Mouse (Mus musculus) E14TG2a.4 (cell line): ENCODE data around the gene Apobec3.
A peak's percentile ranks its signal among the peaks of the same experiment; 100 is the strongest.
"Not testable (repeated sequence)": the region's sequence is repeated elsewhere in the genome, so short reads cannot be mapped to it uniquely, and the experiment has no call there.

Source experiments
- H3K27me3 ChIP-seq: 2 replicates; pipeline ENCODE4 v1.6.1; 2014; ENCODE audit warnings: low read length, control low read depth; ENCODE audit not compliant: insufficient read depth
- H3K36me3 ChIP-seq: 2 replicates; pipeline ENCODE4 v1.6.1; 2014; ENCODE audit warnings: low read length, control low read depth; ENCODE audit not compliant: insufficient read depth
- H3K4me1 ChIP-seq: replicated peaks from 2 replicates; pipeline ENCODE4 v1.6.1; 2014; ENCODE audit warnings: low read depth, low read length, control low read depth
- H3K4me3 ChIP-seq: replicated peaks from 2 replicates; pipeline ENCODE4 v1.5.1; 2014; ENCODE audit warnings: mild to moderate bottlenecking, low read length
- H3K9me3 ChIP-seq: 2 replicates; pipeline ENCODE4 v1.6.1; 2014; ENCODE audit warnings: low read length, control low read depth
- CTCF ChIP-seq: conservative IDR thresholded peaks from 2 replicates; pipeline ENCODE4 v1.5.1; 2014; ENCODE audit warnings: low read length
- NANOG ChIP-seq: IDR thresholded peaks from 2 replicates; pipeline ENCODE4 v1.6.1; 2014; ENCODE audit warnings: borderline replicate concordance, low read length, mixed read lengths
- POU5F1 ChIP-seq: IDR thresholded peaks from 2 replicates; pipeline ENCODE4 v1.6.1; 2014; ENCODE audit warnings: low read length, borderline replicate concordance

The Apobec3 gene

DNA sequence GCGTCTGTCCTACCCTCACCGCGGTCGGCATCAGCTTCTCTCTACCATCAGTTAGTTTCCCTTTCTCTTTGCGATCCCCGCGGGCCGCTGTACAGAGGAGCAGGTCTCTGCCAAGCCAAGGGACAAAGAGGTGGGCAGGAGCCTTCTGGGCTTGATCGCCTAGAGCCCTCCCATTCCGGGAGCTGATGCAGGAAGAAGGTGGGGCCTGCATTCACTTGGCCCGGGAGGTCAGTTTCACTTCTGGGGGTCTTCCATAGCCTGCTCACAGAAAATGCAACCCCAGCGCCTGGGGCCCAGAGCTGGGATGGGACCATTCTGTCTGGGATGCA, 718 bp downstream of the Apobec3 start:
- Histone ChIP-seq H3K9me3 (no peaks in the 10 kb centered on the region), H3K4me1 (peaks cover 63% of the 10 kb centered on the region), H3K36me3 (peaks cover 52% of the 10 kb centered on the region), H3K4me3 (peak overlapping the region; percentile 89), H3K27me3 (no peaks in the 10 kb centered on the region)
- TF ChIP-seq CTCF (no peak), POU5F1 (no peak), NANOG (no peak)

DNA sequence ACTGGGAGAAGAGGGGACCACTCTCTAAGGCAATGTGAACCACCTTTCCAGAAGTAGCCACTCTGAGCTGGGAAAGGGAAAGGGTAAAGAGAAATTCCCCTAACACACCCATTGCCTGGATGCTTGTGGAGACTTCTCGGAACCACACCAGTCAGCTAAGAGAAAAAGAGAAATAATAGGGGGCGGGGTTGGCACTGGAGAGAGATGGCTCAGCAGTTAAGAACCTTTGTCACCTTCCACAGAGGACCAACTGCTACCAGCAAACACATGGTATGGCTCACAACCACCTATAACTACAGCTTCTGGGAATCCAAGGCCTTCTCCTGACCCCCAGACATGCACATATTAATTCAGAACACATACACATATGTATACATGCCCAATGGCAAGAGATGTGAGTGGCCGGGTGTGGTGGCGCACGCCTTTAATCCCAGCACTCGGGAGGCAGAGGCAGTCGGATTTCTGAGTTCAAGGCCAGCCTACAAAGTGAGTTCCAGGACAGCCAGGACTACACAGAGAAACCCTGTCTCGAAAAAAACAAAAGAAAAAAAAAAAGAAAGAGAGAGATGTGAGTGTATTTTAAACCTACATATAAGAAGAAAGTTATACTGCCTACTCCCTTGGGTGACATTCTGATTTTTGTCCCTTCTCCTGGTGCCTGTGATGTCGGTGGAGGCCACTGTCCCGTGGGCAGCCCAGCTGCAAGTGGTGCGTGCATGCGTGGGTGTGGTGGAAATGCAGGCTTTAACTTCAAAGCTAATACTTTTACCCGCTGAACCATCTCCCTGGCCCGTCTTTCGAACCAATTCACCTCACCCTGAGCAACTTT, 1.8 kb downstream of the Apobec3 start:
- TF ChIP-seq NANOG (no peak), CTCF (no peak), POU5F1 (no peak)
- peak overlapping the region; percentile 89 for H3K4me3 ChIP-seq
- H3K27me3 ChIP-seq = no peaks in the 10 kb centered on the region
- no peaks in the 10 kb centered on the region for H3K9me3 ChIP-seq
- H3K4me1 ChIP-seq = peaks cover 68% of the 10 kb centered on the region
- peaks cover 57% of the 10 kb centered on the region for H3K36me3 ChIP-seq

DNA sequence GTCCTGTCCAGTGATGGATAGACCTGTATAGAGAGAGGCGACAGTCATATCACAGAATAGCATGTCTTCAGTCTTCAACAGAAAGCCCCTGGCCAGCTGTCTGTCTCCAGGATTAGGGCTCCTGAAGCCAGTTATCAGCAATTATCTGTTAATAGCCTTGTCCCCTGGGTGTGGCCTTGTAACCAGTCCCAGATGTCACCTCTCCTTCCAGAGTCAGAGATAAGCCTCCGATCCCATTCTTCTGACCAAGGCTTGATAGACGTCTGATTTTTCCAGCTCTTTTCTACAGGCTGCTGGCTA, 2.3 kb downstream of the Apobec3 start:
- H3K27me3 ChIP-seq = no peaks in the 10 kb centered on the region
- peaks cover 59% of the 10 kb centered on the region for H3K36me3 ChIP-seq
- no peaks in the 10 kb centered on the region for H3K9me3 ChIP-seq
- peaks cover 68% of the 10 kb centered on the region for H3K4me1 ChIP-seq
- TF ChIP-seq NANOG (no peak), CTCF (no peak), POU5F1 (no peak)
- peak overlapping the region; percentile 89 for H3K4me3 ChIP-seq

DNA sequence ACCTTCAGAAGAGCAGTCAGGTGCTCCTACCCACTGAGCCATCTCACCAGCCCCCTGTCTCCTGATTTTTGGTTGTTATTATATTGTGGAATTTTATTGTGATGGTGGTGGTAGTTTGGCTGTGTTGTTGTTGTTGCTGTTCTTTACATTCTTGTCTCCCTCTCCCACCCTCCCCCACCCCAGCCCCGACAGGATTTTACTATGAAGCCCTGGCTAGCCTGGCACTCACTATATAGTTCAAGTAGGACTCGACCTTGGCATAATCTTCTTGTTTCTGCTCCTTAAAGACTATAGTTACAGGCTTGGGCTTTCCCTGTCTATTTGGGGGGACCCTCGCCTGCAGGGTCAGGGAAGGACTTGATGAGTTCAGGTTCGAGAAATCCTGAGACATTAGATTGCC, 2.9 kb downstream of the Apobec3 start:
- peak overlapping the region; percentile 66 for H3K4me3 ChIP-seq
- H3K36me3 ChIP-seq = peaks cover 59% of the 10 kb centered on the region
- no peaks in the 10 kb centered on the region for H3K27me3 ChIP-seq
- H3K4me1 ChIP-seq = peaks cover 67% of the 10 kb centered on the region
- no peaks in the 10 kb centered on the region for H3K9me3 ChIP-seq
- TF ChIP-seq CTCF (no peak), NANOG (no peak), POU5F1 (no peak)

DNA sequence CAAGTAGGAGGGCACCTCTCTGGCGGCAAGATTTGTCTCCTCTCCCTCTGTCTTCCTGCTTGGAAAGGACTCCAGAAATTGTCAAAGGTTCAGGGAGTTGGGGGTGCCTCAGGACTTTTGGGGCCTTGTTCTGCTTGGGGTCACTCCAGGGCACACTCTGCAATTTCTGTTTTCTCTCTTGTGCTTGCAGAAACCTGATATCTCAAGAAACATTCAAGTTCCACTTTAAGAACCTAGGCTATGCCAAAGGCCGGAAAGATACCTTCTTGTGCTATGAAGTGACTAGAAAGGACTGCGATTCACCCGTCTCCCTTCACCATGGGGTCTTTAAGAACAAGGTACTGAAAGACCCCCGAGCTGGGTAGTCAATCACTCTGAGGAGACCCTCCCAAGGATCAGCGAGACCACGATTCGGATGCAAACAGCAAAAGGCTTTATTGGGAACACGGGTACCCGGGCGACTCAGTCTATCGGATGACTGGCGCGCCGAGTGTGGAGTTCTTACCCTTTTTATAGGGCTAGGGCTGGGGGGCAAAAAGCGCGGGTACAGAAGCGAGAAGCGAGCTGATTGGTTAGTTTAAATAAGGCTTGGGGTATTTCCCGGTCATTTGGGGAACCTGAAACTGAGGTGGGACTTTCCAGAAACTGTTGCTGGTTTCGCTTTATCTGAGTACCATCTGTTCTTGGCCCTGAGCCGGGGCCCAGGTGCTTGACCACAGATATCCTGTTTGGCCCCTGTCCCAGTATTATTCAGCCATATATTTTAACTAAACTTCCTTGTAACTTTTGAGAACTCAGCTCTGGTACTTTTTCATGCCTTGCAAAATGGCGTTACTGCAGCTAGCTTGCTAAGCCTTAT, 4.0 kb downstream of the Apobec3 start:
- peaks cover 57% of the 10 kb centered on the region for H3K36me3 ChIP-seq
- H3K4me1 ChIP-seq = peaks cover 66% of the 10 kb centered on the region
- H3K9me3 ChIP-seq, H3K27me3 ChIP-seq: not testable (repeated sequence)
- H3K4me3 ChIP-seq = peak overlapping the region; percentile 66

DNA sequence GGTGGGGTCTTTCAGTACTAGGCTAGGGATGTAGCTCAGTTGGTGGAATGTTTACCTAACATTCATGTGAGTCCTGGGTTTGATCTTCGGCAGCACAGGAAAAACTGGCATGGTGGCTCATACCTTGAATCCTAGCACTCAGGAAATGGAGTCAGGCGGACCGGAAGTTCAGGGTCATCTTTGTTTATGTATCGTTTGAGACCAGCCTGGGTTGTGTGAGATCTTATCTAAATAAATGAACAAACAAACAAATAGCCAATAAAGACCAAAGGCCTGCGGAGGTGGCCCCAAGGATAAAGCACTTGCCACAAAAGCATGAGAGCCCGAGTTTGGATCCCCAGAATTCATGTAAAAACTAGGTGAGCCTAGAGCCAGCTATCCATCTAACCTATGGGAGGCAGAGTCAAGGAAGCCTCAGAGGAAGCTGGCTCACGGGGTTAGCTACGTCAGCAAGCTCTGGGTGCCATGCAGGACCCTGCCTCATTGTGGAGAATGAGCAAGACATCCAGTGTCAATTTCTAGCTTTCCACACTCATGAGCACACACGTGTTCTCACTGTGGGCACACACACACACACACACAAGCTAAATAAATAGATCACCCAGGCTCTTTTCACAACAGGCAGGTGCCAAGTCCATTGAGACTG, 4.7 kb downstream of the Apobec3 start:
- Histone ChIP-seq H3K27me3 (no peaks in the 10 kb centered on the region), H3K4me3 (0 out of 2 replicates have a peak overlapping the region, but pooled peaks have one; percentile 3), H3K36me3 (peaks cover 57% of the 10 kb centered on the region), H3K9me3 (no peaks in the 10 kb centered on the region), H3K4me1 (peaks cover 63% of the 10 kb centered on the region)
- no peak for TF ChIP-seq NANOG
- no peak for TF ChIP-seq CTCF
- TF ChIP-seq POU5F1 = no peak

DNA sequence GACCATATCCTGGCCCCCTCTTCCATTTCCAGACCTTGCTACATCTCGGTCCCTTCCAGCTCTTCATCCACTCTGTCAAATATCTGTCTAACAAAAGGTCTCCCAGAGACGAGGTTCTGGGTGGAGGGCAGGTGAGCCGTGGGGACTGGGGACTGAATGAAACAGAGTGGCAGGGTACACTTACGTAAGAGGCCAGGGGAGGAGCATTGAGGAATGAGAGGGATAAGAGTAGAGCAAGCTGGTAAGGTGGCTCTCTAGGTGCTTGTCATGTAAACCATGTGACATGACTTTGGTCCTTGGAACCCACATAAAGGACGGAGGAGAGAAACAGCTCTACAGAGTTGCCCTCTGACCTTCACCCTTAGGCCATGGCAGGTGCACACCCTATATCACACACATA, 7.5 kb downstream of the Apobec3 start:
- TF ChIP-seq CTCF (no peak), NANOG (no peak), POU5F1 (no peak)
- H3K4me1 ChIP-seq = peaks cover 77% of the 10 kb centered on the region
- H3K27me3 ChIP-seq = no peaks in the 10 kb centered on the region

DNA sequence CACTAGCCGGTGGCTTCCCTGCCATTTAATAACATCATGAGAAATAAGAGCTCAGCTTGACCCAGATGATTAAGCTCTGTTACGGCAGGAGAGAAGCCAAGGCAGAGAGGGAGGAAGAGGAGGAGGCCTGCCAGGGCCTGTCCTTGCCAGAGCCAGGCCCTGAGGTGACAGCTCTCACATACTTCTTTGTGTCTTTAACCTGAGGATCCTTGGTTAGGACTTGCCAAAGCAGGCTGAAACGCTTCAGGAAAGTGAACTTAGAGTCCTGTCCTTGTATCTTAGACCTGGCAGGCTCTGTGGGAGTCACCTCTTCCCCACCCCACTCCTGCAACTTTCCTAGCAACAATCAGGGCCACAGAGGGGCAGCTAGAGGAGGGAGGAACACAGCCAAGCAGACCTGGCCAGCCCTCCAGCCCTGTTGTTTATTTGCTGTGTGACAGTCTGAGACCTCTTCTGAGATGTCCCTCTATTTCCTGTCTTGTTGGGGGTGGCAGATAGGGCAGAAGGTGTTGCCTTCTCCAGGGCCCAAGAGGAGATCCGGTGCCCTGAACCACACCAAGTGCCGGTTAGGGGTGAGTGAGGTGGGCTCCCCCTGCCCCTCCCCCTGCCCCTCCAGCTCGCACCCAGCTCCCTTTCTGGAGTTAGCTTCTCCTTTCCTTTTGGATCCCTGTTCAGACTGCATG, 8.5 kb downstream of the Apobec3 start:
- H3K4me1 ChIP-seq = peaks cover 77% of the 10 kb centered on the region
- peak overlapping the region; percentile 50 for H3K4me3 ChIP-seq
- peaks cover 71% of the 10 kb centered on the region for H3K36me3 ChIP-seq
- no peaks in the 10 kb centered on the region for H3K9me3 ChIP-seq
- H3K27me3 ChIP-seq = no peaks in the 10 kb centered on the region
- TF ChIP-seq NANOG (no peak), POU5F1 (no peak), CTCF (no peak)

More for the DNA sequence above, 7.5 kb downstream of the Apobec3 start:
- peaks cover 72% of the 10 kb centered on the region for H3K36me3 ChIP-seq
- H3K4me3 ChIP-seq = no peak overlapping the region; the same call in 1 of the 2 replicates
- H3K9me3 ChIP-seq = no peaks in the 10 kb centered on the region
